Mouse (Mus musculus): Measurements from ENCODE around the gene N4bp3. TPM values are rescaled to one million over a fixed set of nuclear protein-coding genes. Genes with fewer than 3 reads are reported as not detected.

N4bp3 gene
- polyA plus RNA-seq, 1 experiment, result 19.9 TPM

DNA sequence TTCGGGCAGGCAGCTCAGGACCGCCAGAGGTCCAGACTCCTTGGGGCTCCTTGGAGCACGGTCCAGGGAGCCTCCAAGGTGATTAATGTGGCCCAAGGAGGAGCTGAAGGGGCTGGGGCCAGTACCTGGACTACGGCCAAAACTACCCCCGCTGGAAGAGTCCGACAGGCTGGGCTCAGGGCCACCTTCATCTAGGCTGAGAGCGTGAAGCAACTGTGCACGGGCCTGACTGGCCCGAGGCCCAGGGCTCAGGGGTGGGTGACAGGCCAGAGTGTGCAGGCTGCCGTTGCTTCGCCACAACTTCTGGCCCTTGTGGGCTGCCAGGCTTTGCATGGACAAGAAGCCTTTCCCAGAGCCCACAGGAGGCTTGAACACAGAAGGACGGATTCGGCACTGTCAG, 5.3 kb downstream of the N4bp3 start:
- Histone ChIP-seq H3K4me3 (ENCODE audit: low read depth, low read length) (no peak overlapping the region), H3K9ac (ENCODE audit: low read depth, poor library complexity, severe bottlenecking) (peak overlapping the region; percentile 4; the same call in 1 of the 2 replicates), H3K27me3 (ENCODE audit: control insufficient read depth, insufficient read depth, low read length, poor library complexity, severe bottlenecking) (no peaks in the 10 kb centered on the region), H3K36me3 (ENCODE audit: control insufficient read depth, insufficient read depth, low read length, poor library complexity, severe bottlenecking) (peaks cover 25% of the 10 kb centered on the region), H3K4me1 (ENCODE audit: control insufficient read depth, insufficient read depth, low read length) (peaks cover 11% of the 10 kb centered on the region), H3K27ac (ENCODE audit: insufficient read depth, low read length) (0 out of 2 replicates have a peak overlapping the region, but pooled peaks have one; percentile 1), H3K9me3 (replicated peaks; ENCODE audit: control insufficient read depth, insufficient read depth, low read length, poor library complexity, severe bottlenecking) (no peaks in the 10 kb centered on the region)
- TF ChIP-seq EP300 (IDR thresholded peaks at IDR 0.05; ENCODE audit: insufficient read depth, low read depth, low read length), result no peak

DNA sequence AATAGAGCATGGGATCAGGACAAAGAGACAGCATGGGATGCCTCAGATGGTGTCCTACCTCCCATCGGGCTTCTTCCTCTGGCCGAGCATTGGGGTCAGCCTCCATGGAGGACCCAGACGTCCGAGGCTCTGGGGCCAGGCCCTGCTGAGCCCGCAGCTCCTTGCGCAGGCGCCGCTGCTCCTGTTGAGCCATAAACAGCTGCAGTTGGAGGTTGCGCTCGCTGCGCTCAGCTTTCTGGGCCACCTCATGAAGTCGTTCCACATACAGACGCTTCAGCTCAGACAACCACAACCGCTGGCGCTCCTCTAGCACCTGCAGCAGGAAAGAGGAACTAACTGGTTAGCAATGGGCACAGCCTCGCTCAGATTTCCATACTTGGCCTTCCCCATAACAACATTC, 6.4 kb downstream of the N4bp3 start:
- Histone ChIP-seq H3K9ac (ENCODE audit: low read depth, poor library complexity, severe bottlenecking) (peak overlapping the region; percentile 48), H3K27me3 (ENCODE audit: control insufficient read depth, insufficient read depth, low read length, poor library complexity, severe bottlenecking) (no peaks in the 10 kb centered on the region), H3K4me1 (ENCODE audit: control insufficient read depth, insufficient read depth, low read length) (peaks cover 11% of the 10 kb centered on the region), H3K27ac (ENCODE audit: insufficient read depth, low read length) (peak overlapping the region; percentile 14), H3K4me3 (ENCODE audit: low read depth, low read length) (peak overlapping the region; percentile 36), H3K9me3 (replicated peaks; ENCODE audit: control insufficient read depth, insufficient read depth, low read length, poor library complexity, severe bottlenecking) (no peaks in the 10 kb centered on the region), H3K36me3 (ENCODE audit: control insufficient read depth, insufficient read depth, low read length, poor library complexity, severe bottlenecking) (peaks cover 25% of the 10 kb centered on the region)
- TF ChIP-seq EP300 (IDR thresholded peaks at IDR 0.05; ENCODE audit: insufficient read depth, low read depth, low read length), result no peak
- no peak for TF ChIP-seq CTCF (IDR thresholded peaks at IDR 0.05; ENCODE audit: low read depth, low read length)

DNA sequence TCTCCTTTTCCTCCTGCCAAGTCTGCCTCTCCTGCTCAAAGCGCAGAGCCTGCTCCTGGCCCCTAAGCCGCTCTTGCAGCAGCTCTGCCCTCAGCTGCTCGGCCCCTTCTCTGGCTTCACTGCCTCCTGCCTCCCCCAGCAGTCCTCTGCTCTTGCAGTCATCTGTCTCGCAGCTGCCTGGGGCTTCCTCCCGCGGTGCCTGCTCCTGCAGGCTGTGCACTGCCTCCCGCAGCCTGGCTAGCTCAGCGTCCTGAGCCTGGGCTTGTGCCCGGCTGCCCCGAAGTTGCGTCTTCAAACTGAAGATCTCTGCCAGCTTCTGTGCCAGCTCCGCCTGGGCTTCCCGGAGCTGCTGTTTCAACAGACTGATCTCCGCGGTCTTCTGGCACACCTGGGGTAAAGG, 6.9 kb downstream of the N4bp3 start:
- peaks cover 25% of the 10 kb centered on the region for H3K36me3 ChIP-seq (ENCODE audit: control insufficient read depth, insufficient read depth, low read length, poor library complexity, severe bottlenecking)
- peak overlapping the region; percentile 48 for H3K9ac ChIP-seq (ENCODE audit: low read depth, poor library complexity, severe bottlenecking)
- no peak for TF ChIP-seq CTCF (IDR thresholded peaks at IDR 0.05; ENCODE audit: low read depth, low read length)
- no peak for TF ChIP-seq POLR2A (IDR thresholded peaks at IDR 0.05; ENCODE audit: insufficient read depth, low read length)
- TF ChIP-seq EP300 (IDR thresholded peaks at IDR 0.05; ENCODE audit: insufficient read depth, low read depth, low read length), result no peak
- no peaks in the 10 kb centered on the region for H3K9me3 ChIP-seq (replicated peaks; ENCODE audit: control insufficient read depth, insufficient read depth, low read length, poor library complexity, severe bottlenecking)
- peak overlapping the region; percentile 2 for H3K27ac ChIP-seq (ENCODE audit: insufficient read depth, low read length)
- peak overlapping the region; percentile 36 for H3K4me3 ChIP-seq (ENCODE audit: low read depth, low read length)
- H3K27me3 ChIP-seq (ENCODE audit: control insufficient read depth, insufficient read depth, low read length, poor library complexity, severe bottlenecking), result no peaks in the 10 kb centered on the region
- H3K4me1 ChIP-seq (ENCODE audit: control insufficient read depth, insufficient read depth, low read length), result peaks cover 11% of the 10 kb centered on the region

DNA sequence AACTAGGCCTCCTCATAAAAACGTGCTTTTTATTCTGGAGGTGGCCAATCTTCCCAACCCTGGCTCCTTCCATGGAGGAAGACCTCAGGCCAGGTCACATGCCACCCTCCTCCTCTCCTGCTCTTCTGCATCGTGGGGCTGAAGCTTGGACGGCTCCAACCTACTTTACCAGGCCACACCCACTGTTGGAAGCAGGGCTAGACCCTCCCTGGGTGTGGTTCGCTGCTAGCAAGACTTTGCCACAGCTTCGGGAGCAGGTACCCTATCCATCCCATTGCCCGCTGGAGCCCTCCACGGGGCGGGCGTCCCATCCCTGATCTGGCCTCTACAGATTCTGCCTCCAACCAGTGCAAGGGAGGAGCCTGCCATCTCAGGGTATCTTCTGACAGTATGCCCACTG, 7.4 kb downstream of the N4bp3 start:
- H3K27ac ChIP-seq (ENCODE audit: insufficient read depth, low read length), result 0 out of 2 replicates have a peak overlapping the region, but pooled peaks have one; percentile 2
- H3K9ac ChIP-seq (ENCODE audit: low read depth, poor library complexity, severe bottlenecking), result peak overlapping the region; percentile 48

DNA sequence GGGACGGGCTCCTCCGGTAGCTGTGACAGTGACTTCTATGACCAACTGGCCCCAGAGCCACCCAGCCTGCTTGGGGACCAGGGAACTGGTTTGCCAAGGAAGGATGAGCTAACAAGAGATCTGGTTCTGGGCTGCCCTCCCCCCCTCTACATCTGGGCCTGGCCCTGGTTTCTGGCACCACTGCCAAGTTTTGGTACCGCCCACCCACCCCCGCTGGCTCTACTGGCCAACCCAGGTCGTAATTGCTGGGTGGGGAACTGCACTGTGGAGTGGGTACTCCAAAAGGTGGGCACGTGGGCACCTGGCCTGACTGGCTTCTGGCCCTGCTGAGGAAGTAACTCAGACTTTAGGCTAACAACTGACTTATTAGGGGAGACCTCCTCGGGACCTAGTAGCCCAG, 9.9 kb downstream of the N4bp3 start:
- H3K4me1 ChIP-seq (ENCODE audit: control insufficient read depth, insufficient read depth, low read length), result peaks cover 7% of the 10 kb centered on the region
- H3K36me3 ChIP-seq (ENCODE audit: control insufficient read depth, insufficient read depth, low read length, poor library complexity, severe bottlenecking), result peaks cover 21% of the 10 kb centered on the region
- H3K4me3 ChIP-seq (ENCODE audit: low read depth, low read length), result no peak overlapping the region
- TF ChIP-seq CTCF (IDR thresholded peaks at IDR 0.05; ENCODE audit: low read depth, low read length) (no peak), EP300 (IDR thresholded peaks at IDR 0.05; ENCODE audit: insufficient read depth, low read depth, low read length) (no peak), POLR2A (IDR thresholded peaks at IDR 0.05; ENCODE audit: insufficient read depth, low read length) (no peak)
- no peaks in the 10 kb centered on the region for H3K9me3 ChIP-seq (replicated peaks; ENCODE audit: control insufficient read depth, insufficient read depth, low read length, poor library complexity, severe bottlenecking)
- H3K9ac ChIP-seq (ENCODE audit: low read depth, poor library complexity, severe bottlenecking), result no peak overlapping the region
- H3K27me3 ChIP-seq (ENCODE audit: control insufficient read depth, insufficient read depth, low read length, poor library complexity, severe bottlenecking), result no peaks in the 10 kb centered on the region
- no peak overlapping the region for H3K27ac ChIP-seq (ENCODE audit: insufficient read depth, low read length)

More for the DNA sequence above, 7.4 kb downstream of the N4bp3 start:
- no peaks in the 10 kb centered on the region for H3K9me3 ChIP-seq (replicated peaks; ENCODE audit: control insufficient read depth, insufficient read depth, low read length, poor library complexity, severe bottlenecking)
- TF ChIP-seq POLR2A (IDR thresholded peaks at IDR 0.05; ENCODE audit: insufficient read depth, low read length) (no peak), EP300 (IDR thresholded peaks at IDR 0.05; ENCODE audit: insufficient read depth, low read depth, low read length) (no peak), CTCF (IDR thresholded peaks at IDR 0.05; ENCODE audit: low read depth, low read length) (no peak)
- H3K4me3 ChIP-seq (ENCODE audit: low read depth, low read length), result peak overlapping the region; percentile 36
- peaks cover 25% of the 10 kb centered on the region for H3K36me3 ChIP-seq (ENCODE audit: control insufficient read depth, insufficient read depth, low read length, poor library complexity, severe bottlenecking)
- H3K27me3 ChIP-seq (ENCODE audit: control insufficient read depth, insufficient read depth, low read length, poor library complexity, severe bottlenecking), result no peaks in the 10 kb centered on the region
- H3K4me1 ChIP-seq (ENCODE audit: control insufficient read depth, insufficient read depth, low read length), result peaks cover 10% of the 10 kb centered on the region

DNA sequence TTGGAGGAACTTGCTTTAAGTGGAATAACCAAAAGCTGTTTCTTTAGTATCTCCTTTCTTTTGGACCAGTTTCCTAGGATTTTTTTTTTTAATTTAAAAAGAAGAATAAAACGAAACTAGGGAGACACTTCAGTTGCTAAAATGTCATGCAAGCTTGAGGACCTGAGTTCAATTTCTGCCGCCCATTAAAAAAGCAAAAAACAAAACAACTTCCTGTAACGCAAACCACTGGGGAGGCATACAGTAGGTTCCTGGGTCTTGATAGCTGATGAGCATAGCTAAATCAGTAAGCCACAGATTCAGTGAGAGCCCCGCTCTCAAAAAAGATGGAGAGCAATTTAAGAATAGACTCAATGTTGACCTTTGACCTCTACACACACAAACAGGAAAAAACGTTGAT, 12.1 kb downstream of the N4bp3 start:
- Histone ChIP-seq H3K4me1 (ENCODE audit: control insufficient read depth, insufficient read depth, low read length) (peaks cover 7% of the 10 kb centered on the region), H3K9ac (ENCODE audit: low read depth, poor library complexity, severe bottlenecking) (peak overlapping the region; percentile 30; the same call in 1 of the 2 replicates), H3K9me3 (replicated peaks; ENCODE audit: control insufficient read depth, insufficient read depth, low read length, poor library complexity, severe bottlenecking) (no peaks in the 10 kb centered on the region), H3K36me3 (ENCODE audit: control insufficient read depth, insufficient read depth, low read length, poor library complexity, severe bottlenecking) (peaks cover 7% of the 10 kb centered on the region), H3K27me3 (ENCODE audit: control insufficient read depth, insufficient read depth, low read length, poor library complexity, severe bottlenecking) (no peaks in the 10 kb centered on the region), H3K27ac (ENCODE audit: insufficient read depth, low read length) (peak overlapping the region; percentile 98), H3K4me3 (ENCODE audit: low read depth, low read length) (no peak overlapping the region)
- TF ChIP-seq CTCF (IDR thresholded peaks at IDR 0.05; ENCODE audit: low read depth, low read length) (no peak), EP300 (IDR thresholded peaks at IDR 0.05; ENCODE audit: insufficient read depth, low read depth, low read length) (no peak), POLR2A (IDR thresholded peaks at IDR 0.05; ENCODE audit: insufficient read depth, low read length) (no peak)
